Mouse (Mus musculus) mouse trophoblast stem cell (cell line): ENCODE measurements around the gene Hist1h2bp.
"Not testable (repeated sequence)": the region's sequence is repeated elsewhere in the genome, so short reads cannot be mapped to it uniquely, and the experiment has no call there.

ENCODE experiments used
- in situ Hi-C, 2 experiments: fragments of 300-500 bp; cut with MseI, MboI; formaldehyde crosslinking; loops; 2 replicates in 1 of 2; 3 replicates in 1 of 2; pipeline ENCODE4 v1.15.1; 2025

Gene Hist1h2bp

DNA sequence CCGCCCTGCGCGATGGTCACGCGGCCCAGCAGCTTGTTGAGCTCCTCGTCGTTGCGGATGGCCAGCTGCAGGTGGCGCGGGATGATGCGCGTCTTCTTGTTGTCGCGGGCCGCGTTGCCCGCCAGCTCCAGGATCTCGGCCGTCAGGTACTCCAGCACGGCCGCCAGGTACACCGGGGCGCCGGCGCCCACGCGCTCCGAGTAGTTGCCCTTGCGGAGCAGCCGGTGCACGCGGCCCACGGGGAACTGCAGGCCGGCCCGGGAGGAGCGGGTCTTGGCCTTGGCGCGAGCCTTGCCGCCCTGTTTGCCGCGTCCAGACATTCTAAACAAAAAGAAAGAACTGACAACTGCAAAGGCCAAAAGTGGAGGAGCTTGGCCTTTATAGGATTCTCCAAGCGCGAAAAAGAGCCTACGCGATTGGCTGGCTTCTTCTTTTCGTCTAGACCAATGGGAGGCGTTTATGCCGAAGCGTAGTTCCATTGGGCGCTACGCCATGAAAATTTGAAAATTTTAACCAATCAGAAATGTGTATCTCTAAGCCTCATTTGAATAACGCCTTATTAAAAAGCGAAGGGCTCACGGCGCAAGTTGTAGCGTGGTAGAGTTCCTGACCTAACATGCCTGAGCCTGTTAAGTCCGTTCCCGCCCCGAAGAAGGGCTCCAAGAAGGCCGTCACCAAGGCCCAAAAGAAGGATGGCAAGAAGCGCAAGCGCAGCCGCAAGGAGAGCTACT lies at the start of gene Hist1h2bp, which contains the start of gene Hist1h2an:
Hist1h2bp (plus strand) TSS at position 563 of the 731 bp plus-strand sequence.
Hist1h2an (minus strand) TSS at position 320 of the 731 bp plus-strand sequence.
- in situ Hi-C loops, result not testable (repeated sequence)

DNA sequence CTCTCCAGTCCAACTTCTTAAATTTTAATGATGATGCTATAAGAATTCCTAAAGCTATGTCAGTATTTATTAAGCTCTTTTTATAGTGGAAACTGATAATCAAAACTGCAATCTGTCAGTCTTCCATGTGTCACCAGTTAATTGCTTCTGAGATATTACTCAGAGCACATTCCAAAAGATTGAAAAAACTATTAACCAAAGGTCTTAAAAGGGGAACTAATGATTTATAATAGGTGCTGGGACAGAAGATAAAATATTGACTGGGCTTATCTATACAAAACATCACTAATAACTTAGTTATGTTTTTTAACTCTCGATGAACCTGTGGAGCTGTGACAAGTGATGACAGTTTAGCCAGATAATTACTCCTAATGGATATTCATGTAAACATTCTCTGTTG lies 42.3 kb upstream of the Hist1h2bp start:
- in situ Hi-C loops, result no loop called here

DNA sequence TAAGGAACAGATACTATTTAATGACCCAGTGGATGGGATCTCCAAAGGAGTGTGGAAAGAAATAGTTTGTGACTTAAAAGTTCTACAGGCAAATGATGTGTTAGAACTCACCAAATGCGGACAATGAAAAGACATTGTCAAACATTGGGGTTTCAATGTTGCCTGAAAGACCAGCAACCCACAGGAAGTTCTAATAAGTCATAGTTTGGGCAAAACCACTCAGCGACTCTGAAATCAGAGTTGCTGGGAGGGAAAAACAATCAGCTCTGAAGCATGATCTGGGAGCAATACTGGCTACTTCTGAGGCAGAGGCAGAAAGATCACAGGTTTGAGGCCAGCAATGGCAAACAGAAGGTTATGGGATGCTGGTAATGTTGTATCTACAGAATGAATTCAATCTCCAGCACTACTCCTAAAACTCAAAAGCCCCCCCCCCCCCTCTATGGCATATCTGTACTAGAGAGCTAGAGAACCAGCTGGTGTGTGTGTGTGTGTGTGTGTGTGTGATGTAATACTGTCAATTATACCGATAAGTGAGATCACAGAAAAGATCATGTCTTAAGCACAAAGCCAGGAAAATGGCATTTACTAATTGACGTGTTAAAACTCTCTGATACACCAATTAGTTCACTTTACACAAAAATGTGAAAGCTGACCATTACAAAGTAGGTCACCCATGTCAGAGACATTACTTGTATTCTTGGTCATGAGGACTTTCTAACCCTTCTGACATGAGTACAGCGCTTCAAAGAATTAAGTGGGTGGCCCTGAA lies 37.7 kb upstream of the Hist1h2bp start:
- in situ Hi-C loops, result no loop called here

DNA sequence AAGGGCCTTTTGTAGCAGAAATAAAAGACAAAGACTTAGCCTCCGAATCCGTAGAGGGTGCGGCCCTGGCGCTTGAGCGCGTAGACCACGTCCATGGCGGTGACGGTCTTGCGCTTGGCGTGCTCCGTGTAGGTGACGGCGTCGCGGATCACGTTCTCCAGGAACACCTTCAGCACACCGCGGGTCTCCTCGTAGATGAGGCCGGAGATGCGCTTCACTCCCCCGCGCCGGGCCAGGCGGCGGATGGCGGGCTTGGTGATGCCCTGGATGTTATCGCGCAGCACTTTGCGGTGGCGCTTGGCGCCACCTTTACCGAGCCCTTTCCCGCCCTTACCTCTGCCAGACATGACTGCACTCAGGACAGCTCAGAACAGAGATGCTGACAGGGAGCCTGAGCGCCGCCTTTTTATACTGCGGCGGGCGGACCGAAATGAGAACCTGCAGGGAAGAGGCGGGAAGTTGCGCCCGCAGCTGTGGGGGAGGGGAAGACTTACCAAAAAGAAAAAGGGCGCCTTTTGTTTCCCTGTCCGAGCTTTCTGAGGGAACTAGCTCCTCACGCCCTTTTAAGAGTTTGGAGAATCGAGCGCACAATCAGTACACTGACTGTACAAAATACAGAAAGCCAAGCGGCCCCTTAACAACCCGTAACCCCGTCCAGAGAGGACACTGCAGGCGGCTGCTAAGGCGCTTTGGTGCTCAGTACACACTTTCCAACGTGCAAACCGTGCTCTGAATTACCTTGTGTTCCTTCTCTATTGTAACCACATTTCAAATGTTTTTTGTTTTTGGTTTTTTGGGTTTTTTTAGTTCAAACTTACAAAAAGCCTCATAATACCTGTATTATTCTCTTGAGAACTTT lies 36.9 kb upstream of the Hist1h2bp start, which contains the start of gene Hist1h4k:
Hist1h4k (minus strand) TSS at position 347 of the 859 bp plus-strand sequence.
- in situ Hi-C loops, result not testable (repeated sequence)

DNA sequence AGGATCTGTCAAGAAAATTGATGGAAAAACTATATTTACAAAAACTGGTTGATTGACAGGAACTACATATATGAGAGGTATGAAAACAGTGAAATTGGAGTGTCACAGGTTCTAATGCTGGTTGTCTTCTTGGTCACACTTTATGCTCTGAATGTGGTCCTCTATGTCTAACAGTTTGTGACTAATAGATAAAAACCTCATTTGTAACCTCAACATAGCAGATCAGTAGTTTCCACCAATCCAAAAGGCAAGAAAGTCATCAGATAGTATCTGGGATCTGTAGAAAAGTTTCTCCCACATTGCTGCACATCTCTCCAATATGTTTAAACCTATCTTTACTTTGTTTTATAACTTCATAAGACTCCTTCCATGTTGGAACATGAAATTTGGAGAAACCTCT lies 35.8 kb upstream of the Hist1h2bp start:
- in situ Hi-C loops, result no loop called here

DNA sequence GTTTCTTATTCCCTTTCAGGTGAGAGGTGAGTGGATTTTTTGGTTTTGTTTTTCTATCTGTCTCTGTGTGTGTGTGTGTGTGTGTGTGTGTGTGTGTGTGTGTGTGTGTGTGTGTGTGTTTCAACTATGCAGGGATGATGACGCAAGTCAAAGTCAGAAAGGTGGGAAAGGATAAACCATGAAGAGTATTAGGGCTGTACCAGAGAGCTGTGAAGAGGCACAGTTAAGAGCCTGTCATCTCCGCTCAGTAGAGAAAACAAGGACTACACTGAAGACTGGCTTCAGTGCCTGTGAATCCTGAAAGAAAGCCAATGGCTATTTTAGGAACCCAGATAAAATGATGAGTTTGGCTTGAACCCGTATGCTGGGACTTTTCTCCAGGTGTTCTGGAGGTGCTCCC lies 35.4 kb upstream of the Hist1h2bp start:
- in situ Hi-C loops, result no loop called here

DNA sequence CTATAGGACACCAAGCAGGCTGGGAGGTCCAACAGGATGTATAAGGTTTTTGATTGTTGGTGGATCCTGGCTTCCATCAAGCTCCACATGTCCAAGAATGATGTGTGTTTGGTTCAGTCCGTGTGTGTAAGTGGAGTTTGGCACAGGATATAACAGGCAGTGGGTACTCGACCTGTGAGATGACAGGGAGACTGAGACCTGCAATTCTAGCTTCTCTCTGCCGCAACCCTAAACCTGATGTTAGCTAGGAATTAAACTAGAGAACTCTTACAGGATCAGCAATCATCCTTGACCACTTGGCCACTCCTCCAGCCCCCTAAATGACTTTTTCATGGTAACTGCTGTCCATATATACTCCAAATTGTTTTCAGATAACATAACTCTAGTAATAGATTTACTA lies 34.9 kb upstream of the Hist1h2bp start:
- in situ Hi-C loops, result no loop called here

DNA sequence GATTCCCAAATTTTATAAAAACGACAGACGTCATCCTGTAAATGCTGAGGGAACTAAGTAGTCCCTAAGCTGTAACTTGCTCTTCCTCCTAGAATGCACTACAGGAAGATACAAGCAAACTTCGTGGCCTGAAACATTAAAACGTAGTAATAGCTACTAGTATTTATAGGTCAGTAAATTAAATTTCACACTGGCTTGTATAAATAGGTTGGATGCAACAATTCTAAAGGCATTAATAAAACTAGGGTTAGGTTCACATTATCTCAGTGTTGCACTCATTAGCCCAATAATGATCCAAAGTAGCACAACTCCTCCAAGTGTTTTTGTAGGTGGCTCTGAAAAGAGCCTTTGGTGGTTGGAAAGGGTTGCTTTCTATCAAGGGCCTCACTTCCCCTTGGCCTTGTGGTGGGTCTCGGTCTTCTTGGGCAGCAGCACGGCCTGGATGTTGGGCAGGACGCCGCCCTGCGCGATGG lies 34.2 kb upstream of the Hist1h2bp start:
- in situ Hi-C loops, result no loop called here

DNA sequence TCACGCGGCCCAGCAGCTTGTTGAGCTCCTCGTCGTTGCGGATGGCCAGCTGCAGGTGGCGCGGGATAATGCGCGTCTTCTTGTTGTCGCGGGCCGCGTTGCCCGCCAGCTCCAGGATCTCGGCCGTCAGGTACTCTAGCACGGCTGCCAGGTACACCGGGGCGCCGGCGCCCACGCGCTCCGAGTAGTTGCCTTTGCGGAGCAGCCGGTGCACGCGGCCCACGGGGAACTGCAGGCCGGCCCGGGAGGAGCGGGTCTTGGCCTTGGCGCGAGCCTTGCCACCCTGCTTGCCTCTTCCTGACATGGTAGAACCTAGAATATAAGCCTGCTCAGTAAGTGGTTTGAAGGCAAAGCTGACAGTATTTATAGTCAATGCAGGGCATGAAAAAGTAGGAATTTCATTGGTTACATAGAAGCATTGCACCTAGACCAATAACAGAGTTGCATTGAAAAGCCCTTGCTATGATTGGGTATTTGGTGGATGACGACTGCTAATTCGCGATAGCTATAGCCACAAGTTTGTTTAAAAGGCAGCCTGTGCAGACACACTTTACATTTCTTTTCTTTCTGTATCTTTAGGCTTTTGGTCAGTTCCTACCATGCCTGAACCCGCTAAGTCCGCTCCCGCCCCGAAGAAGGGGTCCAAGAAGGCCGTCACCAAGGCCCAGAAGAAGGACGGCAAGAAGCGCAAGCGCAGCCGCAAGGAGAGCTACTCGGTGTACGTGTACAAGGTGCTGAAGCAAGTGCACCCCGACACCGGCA lies 33.6 kb upstream of the Hist1h2bp start, which contains the start of the genes Hist1h2ak and Hist1h2bn:
Hist1h2ak (minus strand) TSS at position 304 of the 762 bp plus-strand sequence.
Hist1h2bn (plus strand) TSS at position 600 of the 762 bp plus-strand sequence.
- in situ Hi-C loops, result not testable (repeated sequence)

DNA sequence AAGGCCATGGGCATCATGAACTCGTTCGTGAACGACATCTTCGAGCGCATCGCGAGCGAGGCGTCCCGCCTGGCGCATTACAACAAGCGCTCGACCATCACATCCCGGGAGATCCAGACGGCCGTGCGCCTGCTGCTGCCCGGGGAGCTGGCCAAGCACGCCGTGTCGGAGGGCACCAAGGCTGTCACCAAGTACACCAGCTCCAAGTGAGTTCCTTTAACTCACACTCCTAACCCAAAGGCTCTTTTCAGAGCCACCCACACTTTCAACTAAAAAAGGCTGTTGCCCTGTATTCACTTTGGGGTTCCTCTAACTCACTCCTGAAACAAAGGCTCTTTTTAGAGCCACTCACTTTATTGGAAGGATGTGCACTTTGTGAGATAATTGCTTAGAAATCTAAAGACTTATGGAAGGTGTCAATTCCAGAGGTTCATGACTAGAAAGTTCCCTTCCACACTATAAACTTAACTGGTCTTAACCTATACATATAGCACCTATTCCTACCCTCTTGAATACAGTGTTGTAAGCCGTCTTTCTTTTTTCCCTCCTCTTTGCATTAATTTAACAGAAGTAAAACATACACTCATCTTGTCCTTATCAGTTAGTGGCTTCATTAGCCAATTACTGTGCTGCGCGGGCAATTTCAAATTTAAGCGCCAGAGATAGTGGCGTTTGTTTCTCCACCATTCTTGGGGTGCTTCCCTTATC lies 32.8 kb upstream of the Hist1h2bp start:
- in situ Hi-C loops, result not testable (repeated sequence)

DNA sequence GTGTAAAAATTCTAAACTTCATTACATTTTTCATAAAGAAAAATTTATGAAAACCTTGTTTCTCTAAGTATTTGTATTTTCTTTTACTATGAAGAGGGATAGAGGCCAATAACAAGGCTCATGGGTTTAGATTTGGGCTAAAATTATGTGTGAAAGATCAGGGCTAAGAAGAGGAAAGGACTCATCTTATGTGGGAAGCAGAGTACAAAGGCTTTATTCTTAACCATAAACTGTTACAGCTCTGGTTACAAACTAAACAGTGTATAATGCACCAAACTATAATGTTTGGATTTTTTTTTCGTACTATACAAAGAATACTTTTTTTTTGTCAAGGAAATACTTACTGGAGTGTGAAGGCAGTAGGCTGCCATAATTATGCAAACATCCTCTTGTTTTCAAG lies 31.6 kb upstream of the Hist1h2bp start:
- in situ Hi-C loops, result no loop called here

DNA sequence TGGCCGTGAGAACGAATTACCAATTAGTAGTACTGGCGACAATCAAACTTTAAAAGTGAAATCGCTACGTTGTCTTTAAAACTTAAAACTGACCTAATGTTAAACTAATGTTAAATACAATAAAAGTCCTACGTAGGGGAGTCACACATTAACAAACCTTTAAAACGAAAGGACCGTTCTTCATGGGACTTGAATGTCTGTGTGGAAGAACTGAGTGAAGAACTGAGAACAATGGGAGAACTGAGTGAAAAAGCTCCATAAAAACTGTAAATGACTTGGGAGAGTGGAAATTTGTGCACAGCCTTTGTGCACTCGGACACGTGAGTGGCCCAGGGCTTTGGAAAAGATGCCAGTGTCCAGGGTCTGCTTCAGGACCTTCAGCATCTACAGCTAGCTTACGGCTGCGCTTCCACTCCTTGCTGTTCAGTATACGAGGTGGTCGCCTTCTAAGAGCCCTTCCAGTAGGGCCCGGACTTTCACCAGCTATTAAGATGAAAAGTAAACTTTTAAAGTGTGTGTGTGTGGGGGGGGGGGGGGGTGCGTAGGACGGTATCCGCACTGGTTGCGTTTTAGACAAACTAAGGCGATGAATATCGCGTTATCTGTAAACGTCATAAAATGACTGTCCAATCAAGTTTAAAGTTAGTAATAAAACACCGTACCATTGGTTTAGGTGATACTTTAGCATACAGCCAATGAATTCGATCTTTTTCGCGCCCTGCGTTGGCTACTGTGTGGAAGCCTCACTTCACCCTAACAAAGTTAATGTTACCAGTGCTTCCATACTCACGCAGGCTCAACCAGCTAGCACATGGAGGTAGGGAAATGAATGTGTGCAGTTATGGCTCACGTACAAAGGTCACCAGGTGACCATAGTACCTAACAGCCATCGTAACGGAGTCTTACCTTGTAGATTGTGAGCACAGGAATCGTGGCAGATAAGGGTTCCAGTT lies 8.2 kb upstream of the Hist1h2bp start:
- in situ Hi-C loops, result no loop called here

DNA sequence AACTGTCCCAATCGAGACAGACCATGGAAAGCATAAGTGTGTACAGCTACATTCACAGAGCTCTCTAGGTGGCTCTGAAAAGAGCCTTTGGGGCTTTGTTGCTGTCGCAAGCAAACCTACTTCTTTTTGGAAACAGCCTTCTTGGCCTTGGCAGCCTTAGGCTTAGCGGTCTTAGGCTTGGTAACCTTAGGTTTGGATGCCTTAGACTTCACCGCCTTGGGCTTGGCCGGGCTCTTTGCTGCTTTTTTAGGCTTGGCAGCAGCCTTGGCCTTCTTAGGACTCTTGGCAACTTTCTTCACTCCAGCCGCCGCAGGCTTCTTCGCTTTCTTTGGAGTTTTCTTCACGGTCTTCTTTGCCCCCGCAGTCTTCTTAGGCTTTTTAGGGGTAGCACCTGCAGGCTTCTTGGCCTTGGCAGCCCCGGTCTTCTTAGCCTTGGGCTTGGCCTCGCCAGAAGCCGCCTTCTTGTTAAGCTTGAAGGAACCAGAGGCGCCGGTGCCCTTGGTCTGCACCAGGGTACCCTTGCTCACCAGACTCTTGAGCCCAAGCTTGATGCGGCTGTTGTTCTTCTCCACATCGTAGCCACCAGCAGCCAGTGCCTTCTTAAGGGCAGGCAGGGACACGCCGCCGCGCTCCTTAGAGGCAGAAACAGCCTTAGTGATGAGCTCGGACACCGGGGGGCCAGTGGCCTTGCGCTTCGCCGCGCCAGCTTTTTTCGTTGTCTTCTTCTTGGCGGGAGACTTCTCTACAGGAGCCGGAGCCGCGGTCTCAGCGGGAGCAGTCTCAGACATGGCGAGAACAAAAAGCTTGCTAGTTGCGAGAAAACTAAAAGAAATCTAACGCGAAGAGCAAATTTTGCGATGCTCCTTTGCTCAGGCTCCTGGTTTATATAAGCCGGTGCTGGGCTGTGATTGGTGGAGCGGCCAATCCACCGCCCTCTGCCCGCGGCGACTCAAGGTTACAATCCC lies 7.2 kb upstream of the Hist1h2bp start, which contains the start of gene Hist1h1b:
Hist1h1b (minus strand) TSS at position 859 of the 965 bp plus-strand sequence.
- in situ Hi-C loops, result no loop called here

DNA sequence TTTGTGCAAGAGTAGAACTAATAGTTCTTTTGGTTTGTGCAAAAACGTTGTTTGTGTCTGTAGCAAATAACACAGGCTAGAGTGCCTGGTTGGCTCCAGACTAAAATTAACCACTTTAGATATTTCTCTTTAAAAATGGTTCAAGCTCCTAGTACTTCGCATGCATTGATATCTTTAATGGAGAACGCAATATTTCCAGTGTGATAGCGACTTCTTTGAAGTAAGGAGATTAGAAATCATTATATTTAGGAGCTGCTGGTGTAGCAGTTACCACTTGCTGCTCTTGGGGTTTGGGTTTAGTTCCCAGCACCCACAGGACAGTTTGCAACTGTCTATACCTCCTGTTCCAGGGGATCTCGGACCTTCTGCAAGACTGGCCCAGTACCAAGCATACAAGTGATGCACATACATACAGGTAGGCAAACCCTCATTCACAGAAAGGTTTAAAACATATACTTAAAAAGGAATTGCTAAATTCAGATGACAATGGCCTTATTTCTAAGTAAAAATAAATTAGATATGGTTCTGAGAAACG lies 6.2 kb upstream of the Hist1h2bp start:
- in situ Hi-C loops, result no loop called here

DNA sequence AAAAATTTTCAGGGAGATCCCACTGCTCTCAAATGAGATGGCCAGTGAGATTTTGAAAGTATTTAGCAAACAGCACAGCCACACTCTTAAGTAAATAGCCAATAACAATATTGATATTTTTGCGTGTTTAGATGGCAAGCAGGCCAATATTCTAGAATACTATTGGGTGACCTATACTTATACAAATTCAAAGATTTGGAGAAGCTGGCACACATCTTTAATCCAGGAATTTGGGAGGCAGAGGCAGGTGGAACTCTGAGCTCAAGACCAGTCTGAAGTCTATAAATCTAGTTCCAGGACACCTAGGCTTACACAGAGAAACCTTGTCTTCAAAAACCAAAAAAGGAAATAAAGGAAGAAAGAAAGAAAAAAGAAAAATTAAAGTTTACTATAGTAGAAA lies 5.6 kb upstream of the Hist1h2bp start:
- in situ Hi-C loops, result no loop called here

DNA sequence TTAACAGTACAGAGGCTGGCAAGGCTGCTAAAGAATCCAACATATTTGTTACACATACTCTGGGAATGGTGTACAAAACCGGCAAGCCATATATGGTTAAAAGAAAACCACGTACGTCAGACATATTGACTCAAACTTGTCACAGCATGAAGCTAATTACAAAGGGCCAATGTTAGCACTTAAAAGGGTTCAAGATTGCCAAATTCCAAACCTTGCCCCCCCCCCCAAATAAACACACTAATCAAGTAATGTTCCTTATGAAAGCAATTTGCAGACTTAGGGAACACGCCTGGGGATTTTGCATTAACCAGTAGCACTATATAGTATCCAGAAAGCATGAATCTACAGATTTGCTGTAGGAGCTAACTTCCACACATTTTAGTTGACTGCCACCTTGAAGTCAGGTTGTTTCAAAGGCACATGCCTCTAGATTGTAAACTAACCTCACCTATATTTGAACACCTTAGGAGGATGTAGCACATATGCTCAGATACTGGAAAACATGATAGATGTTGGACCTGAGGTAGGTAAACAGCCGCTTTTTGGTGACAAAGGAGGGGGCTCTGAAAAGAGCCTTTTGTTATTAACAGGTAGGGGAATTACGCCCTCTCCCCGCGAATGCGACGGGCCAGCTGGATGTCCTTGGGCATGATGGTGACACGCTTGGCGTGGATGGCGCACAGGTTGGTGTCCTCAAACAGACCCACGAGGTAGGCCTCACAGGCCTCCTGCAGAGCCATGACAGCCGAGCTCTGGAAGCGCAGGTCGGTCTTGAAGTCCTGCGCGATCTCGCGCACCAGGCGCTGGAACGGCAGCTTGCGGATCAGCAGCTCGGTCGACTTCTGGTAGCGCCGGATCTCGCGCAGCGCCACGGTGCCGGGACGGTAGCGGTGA lies 4.7 kb upstream of the Hist1h2bp start:
- in situ Hi-C loops, result not testable (repeated sequence)
